Mouse (Mus musculus): ENCODE data around the gene Pakap.

Pakap gene

DNA sequence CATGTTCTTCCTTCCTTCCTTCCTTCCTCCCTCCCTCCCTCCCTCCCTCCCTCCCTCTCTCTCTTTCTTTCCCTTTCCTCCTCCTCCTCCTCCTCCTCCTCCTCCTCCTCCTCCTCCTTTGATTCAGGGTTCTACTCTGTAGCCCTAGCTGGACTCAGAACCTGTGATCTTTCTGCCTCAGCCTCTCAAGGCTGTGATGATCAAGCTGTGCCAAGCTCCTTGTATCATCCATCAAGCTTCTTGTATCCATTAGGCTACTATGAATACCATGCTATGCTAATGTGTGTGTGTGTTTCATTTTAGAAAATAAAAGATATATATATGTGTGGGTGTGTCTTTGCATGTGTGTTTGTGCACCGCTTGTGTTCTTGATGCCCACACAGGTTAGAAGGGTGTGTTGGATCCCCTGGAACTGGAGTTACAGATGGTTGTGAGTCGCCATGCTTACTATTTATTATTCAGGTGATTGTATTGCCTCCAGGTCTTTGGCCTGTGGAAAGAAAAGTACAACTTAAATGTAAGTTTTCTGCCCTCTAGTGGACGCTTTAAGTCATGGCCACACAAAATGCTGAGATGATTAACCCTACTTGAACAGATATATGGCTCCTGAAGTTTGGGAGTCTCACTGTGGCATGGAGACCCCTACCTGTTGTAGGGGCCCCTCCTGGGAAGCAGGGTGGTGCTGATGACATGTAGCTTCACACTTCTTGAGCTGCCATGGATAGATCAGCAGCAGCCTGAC, 359.7 kb downstream of the Pakap start:
- DNase-seq: no peak

DNA sequence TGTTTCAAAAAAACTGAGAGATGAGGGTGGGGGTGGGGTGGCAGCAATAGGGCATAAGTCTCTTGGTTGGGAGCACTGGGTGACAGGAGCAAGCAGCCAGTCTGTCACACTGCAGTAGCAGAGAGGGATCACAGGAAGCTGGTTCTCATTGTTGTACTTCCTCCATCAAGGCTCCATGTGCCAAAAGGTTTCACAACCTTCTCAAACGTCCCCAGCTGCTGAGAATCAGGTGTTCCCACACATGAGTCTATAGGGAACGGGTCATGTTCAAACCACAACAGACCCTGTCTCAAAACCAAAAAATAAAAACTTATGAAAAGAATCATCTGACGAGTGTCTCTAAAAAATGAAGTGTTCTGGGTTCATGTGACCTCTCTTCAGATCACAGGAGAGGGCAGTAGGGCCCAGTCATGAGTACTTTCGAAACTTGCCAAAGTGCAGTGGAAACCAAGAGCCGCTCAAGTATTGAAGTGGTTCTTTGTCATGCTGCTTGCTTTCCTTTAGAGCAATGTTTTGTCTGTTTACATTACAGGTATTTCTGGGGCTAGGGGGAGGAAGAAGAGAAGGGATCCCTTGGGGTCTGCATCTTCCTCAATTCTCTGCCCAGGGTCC, 362.7 kb downstream of the Pakap start:
- DNase-seq: no peak

- DNase-seq: no peak
Observed at GRCm38 (mm10) chr4:57934181-57934580, 366.2 kb downstream of the Pakap start.

- no peak for DNase-seq
Observed at GRCm38 (mm10) chr4:57937292-57937691, 369.3 kb downstream of the Pakap start.

- DNase-seq: no peak
Observed at GRCm38 (mm10) chr4:57940631-57941030, 372.7 kb downstream of the Pakap start.

DNA sequence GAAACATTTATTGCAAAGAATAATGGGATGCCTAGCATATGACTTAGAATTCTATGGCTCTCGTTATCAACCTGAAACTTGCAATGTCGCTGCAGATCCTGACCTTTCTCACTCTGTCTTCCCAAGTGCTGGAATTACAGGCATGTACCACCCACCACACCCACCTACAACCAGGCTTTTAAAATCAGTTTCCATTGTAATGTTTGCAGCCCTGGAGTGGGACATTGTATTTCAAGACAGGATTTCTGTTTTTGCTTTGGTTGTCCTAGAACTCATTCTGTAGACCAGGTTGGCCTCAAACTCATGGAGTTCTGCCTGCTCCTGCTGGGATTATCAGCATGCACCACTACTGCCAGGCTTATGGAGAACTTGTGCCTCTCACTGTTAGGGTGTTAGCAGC, 374.9 kb downstream of the Pakap start:
- DNase-seq: no peak

Data from right cerebral cortex, postnatal 14 days (tissue).